ENCODE assay signal across 9 mouse cellular contexts in the genomic region with DNA sequence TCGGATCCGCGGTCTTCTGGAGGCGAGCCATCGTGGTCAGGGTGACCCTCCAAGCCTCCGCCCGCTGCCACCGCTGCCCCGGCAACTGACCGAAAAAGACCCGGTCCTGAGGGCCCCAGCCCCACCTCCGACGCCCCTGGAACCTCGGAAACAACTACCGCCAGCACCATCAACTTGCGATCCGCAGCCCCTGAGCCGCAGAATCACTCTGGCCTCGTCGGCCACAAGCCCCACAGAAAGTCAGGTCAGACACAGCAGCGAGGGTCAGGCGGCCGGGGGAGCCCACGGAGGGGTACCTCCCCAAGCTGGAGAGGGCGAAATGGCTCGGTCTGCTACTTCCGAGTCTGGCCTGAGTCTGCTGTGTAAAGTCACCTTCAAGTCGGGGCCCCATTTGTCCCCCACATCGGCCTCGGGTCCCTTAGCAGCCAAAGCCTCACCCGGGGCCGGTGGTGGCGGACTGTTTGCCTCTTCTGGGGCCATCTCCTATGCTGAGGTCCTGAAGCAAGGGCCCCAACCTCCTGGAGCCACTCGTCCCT. TPM values are rescaled to one million over a fixed set of nuclear protein-coding genes. Genes with fewer than 3 reads are reported as not detected.
DNase-seq lines count a peak whose midpoint lies in the region; ATAC-seq and TF ChIP-seq lines count a peak whose summit lies in the region.
"Had no signal": no experiment of that assay in that cellular context is flagged by ENCODE, and none has a peak within 500 bp of the region (broad histone marks: within the 10 kb centered on the region; RNA-seq: fewer than 3 reads in every experiment).

No protein-coding gene starts in this region.

- peaks cover 52% of the 10 kb centered on the region for H3K27me3 ChIP-seq in heart, embryonic 15.5 days
- peaks cover 30% of the 10 kb centered on the region for H3K27me3 ChIP-seq in hindbrain, embryonic 16.5 days (replicated peaks; ENCODE audit: control insufficient read depth, insufficient read depth, low read length)
- H3K27me3 ChIP-seq: Patski had no signal

- peak overlapping the region; percentile 56 for H3K9ac ChIP-seq in heart, embryonic 15.5 days
- H3K9ac ChIP-seq in hindbrain, embryonic 16.5 days (ENCODE audit: low read depth, low read length) = peak overlapping the region; percentile 33

- no peak for ATAC-seq in heart, embryonic 15.5 days (replicated peaks; ENCODE audit: insufficient number of reproducible peaks, insufficient read depth, low FRiP score, low read depth)
- ATAC-seq in hindbrain, embryonic 16.5 days = no peak
- ATAC-seq in cerebellum, adult (ENCODE audit: insufficient number of reproducible peaks, low FRiP score, low TSS enrichment) = no peak
- ATAC-seq: Patski had no signal

- no peak overlapping the region for H3K27ac ChIP-seq in heart, embryonic 15.5 days
- H3K27ac ChIP-seq in bone marrow macrophage, adult 2 months (ENCODE audit: insufficient read depth, low read depth, low read length) = no peak overlapping the region
- no peak overlapping the region for H3K27ac ChIP-seq in hindbrain, embryonic 16.5 days (ENCODE audit: low read depth, low read length)

- no peaks in the 10 kb centered on the region for H3K9me3 ChIP-seq in heart, embryonic 15.5 days (replicated peaks)
- H3K9me3 ChIP-seq in hindbrain, embryonic 16.5 days (ENCODE audit: control insufficient read depth, low read length) = no peaks in the 10 kb centered on the region

- H3K36me3 ChIP-seq in heart, embryonic 15.5 days = peaks cover 36% of the 10 kb centered on the region
- H3K36me3 ChIP-seq in hindbrain, embryonic 16.5 days (ENCODE audit: control insufficient read depth, insufficient read depth, low read length) = peaks cover 28% of the 10 kb centered on the region

- peak overlapping the region; percentile 62 for H3K4me3 ChIP-seq in heart, embryonic 15.5 days
- peak overlapping the region; percentile 72 for H3K4me3 ChIP-seq in bone marrow macrophage, adult 2 months (ENCODE audit: insufficient read depth, low read length)
- H3K4me3 ChIP-seq in hindbrain, embryonic 16.5 days (ENCODE audit: low read length) = peak overlapping the region; percentile 80

- DNase-seq in heart, postnatal 25 days (ENCODE audit: low spot score) = no peak
- peak; percentile 28 for DNase-seq in naive thymus-derived CD4-positive, alpha-beta T cell, adult 2 months (ENCODE audit: low read depth)
- no peak for DNase-seq in layer of hippocampus, postnatal 36 days
- DNase-seq in cerebellum, adult 11 months = no peak

- no peak for TF ChIP-seq CTCF in bone marrow macrophage, adult 2 months (IDR thresholded peaks at IDR 0.05; ENCODE audit: low read depth, low read length)

- peaks cover 42% of the 10 kb centered on the region for H3K4me1 ChIP-seq in heart, embryonic 15.5 days (replicated peaks)
- H3K4me1 ChIP-seq in bone marrow macrophage, adult 2 months (ENCODE audit: control insufficient read depth, insufficient read depth, low read length) = peaks cover 3% of the 10 kb centered on the region; the same call in 1 of the 2 replicates
- peaks cover 27% of the 10 kb centered on the region for H3K4me1 ChIP-seq in hindbrain, embryonic 16.5 days (ENCODE audit: control insufficient read depth, insufficient read depth, low read depth, low read length)

- intact Hi-C loops in heart, postnatal 25 days (cut with DNase I) = no loop called here

- 3% methylated on average over 34 of the region's 34 CpGs for WGBS in heart, embryonic 15.5 days
- 6% methylated on average over 33 of the region's 34 CpGs for WGBS in hindbrain, embryonic 16.5 days

- no peak for TF ChIP-seq POLR2A in bone marrow macrophage, adult 2 months (IDR thresholded peaks at IDR 0.05; ENCODE audit: borderline replicate concordance, low read depth, low read length)

- H3K4me2 ChIP-seq in heart, embryonic 15.5 days = peak overlapping the region; percentile 88
- H3K4me2 ChIP-seq in hindbrain, embryonic 16.5 days (ENCODE audit: low read length) = peak overlapping the region; percentile 76

RNA-seq across cellular contexts. Expression of a gene that starts 1.4 kb away (rescaled TPM):
- 1.2 and 1.5 TPM in 2 replicates for polyA plus RNA-seq in heart, embryonic 15.5 days (2015; fragmentation: Nextera tagmentation; extraction: Ambion mirVana)
- total RNA-seq in heart, postnatal 25 days (2021) = under 1 TPM; 0.36 to 0.49 TPM
- polyA plus RNA-seq in bone marrow macrophage, adult 2 months (2012; ENCODE audit: insufficient read depth, insufficient read length, missing spikeins) = 11.1 and 12.7 TPM in 2 replicates
- 8.4 and 10.4 TPM in 2 replicates for polyA plus RNA-seq in hindbrain, embryonic 16.5 days (2015; fragmentation: Nextera tagmentation; extraction: Ambion mirVana)
- total RNA-seq in layer of hippocampus, postnatal 36 days (2021) = 10 to 100 TPM; 45.3 to 51.0 TPM

RNA-seq across cellular contexts. Expression of a gene that starts 1.6 kb away (rescaled TPM):
- 0.28 and 0.53 TPM in 2 replicates for polyA plus RNA-seq in heart, embryonic 15.5 days (2015; fragmentation: Nextera tagmentation; extraction: Ambion mirVana)
- total RNA-seq in heart, postnatal 25 days (2021) = under 1 TPM; 0.39 to 0.45 TPM
- 1.4 and 2.3 TPM in 2 replicates for polyA plus RNA-seq in bone marrow macrophage, adult 2 months (2012; ENCODE audit: insufficient read depth, insufficient read length, missing spikeins)
- 0.36 and 0.81 TPM in 2 replicates for polyA plus RNA-seq in hindbrain, embryonic 16.5 days (2015; fragmentation: Nextera tagmentation; extraction: Ambion mirVana)
- total RNA-seq in layer of hippocampus, postnatal 36 days (2021) = under 1 TPM; 0.76 to 0.77 TPM

RNA-seq across cellular contexts. Expression of a gene that starts 8.9 kb away (rescaled TPM):
- 204 and 207 TPM in 2 replicates for polyA plus RNA-seq in heart, embryonic 15.5 days (2015; fragmentation: Nextera tagmentation; extraction: Ambion mirVana)
- total RNA-seq in heart, postnatal 25 days (2021) = 100 to 1,000 TPM; 118 to 125 TPM
- polyA plus RNA-seq in bone marrow macrophage, adult 2 months (2012; ENCODE audit: insufficient read depth, insufficient read length, missing spikeins) = 207 and 217 TPM in 2 replicates
- polyA plus RNA-seq in hindbrain, embryonic 16.5 days (2015; fragmentation: Nextera tagmentation; extraction: Ambion mirVana) = 278 and 284 TPM in 2 replicates
- 100 to 1,000 TPM; 136 to 154 TPM for total RNA-seq in layer of hippocampus, postnatal 36 days (2021)

RNA-seq across cellular contexts. Expression of a gene that starts 15.6 kb away (rescaled TPM):
- 15.6 and 19.9 TPM in 2 replicates for polyA plus RNA-seq in heart, embryonic 15.5 days (2015; fragmentation: Nextera tagmentation; extraction: Ambion mirVana)
- total RNA-seq in heart, postnatal 25 days (2021) = 10 to 100 TPM; 11.2 to 11.4 TPM
- polyA plus RNA-seq in bone marrow macrophage, adult 2 months (2012; ENCODE audit: insufficient read depth, insufficient read length, missing spikeins) = 30.1 and 32.3 TPM in 2 replicates
- polyA plus RNA-seq in hindbrain, embryonic 16.5 days (2015; fragmentation: Nextera tagmentation; extraction: Ambion mirVana) = 34.6 and 44.1 TPM in 2 replicates
- 10 to 100 TPM; 30.0 to 32.1 TPM for total RNA-seq in layer of hippocampus, postnatal 36 days (2021)

RNA-seq across cellular contexts. Expression of a gene that starts 37.0 kb away (rescaled TPM):
- 0.39 and 0.90 TPM in 2 replicates for polyA plus RNA-seq in heart, embryonic 15.5 days (2015; fragmentation: Nextera tagmentation; extraction: Ambion mirVana)
- total RNA-seq in heart, postnatal 25 days (2021) = 1 to 10 TPM; 1.4 TPM
- polyA plus RNA-seq in bone marrow macrophage, adult 2 months (2012; ENCODE audit: insufficient read depth, insufficient read length, missing spikeins) = 91.6 and 97.2 TPM in 2 replicates
- 0.82 and 1.2 TPM in 2 replicates for polyA plus RNA-seq in hindbrain, embryonic 16.5 days (2015; fragmentation: Nextera tagmentation; extraction: Ambion mirVana)
- total RNA-seq in layer of hippocampus, postnatal 36 days (2021) = 1 to 10 TPM; 1.1 to 1.7 TPM
